Mouse (Mus musculus) kidney, postnatal 0 days (tissue): ENCODE data around the gene Slc32a1. TPM values are rescaled to one million over a fixed set of nuclear protein-coding genes. Genes with fewer than 3 reads are reported as not detected.

ENCODE experiments used
- ATAC-seq: fragments of 200-750 bp; cut with Nextera tagmentation; replicated peaks from 2 replicates; pipeline ENCODE4 v1.8.0; 2017; ENCODE audit warnings: low read depth, moderate number of reproducible peaks, moderate TSS enrichment, moderate library complexity; ENCODE audit not compliant: low FRiP score
- DNase-seq: peaks from one replicate; pipeline ENCODE4 v3.0.0-alpha.2; 2016; ENCODE audit warnings: low spot score
- H3K27ac ChIP-seq: fragments of 300-500 bp; sonication (generic); 2 replicates; pipeline ENCODE4 v1.5.1; 2014; ENCODE audit warnings: mild to moderate bottlenecking
- H3K27me3 ChIP-seq: fragments of 300-500 bp; sonication (generic); 2 replicates; pipeline ENCODE4 v1.6.1; 2014; ENCODE audit warnings: low read length, mixed read lengths; ENCODE audit not compliant: insufficient read depth
- H3K36me3 ChIP-seq: fragments of 300-500 bp; sonication (generic); 2 replicates; pipeline ENCODE4 v1.6.1; 2014; ENCODE audit warnings: low read length, mixed read lengths; ENCODE audit not compliant: insufficient read depth
- H3K4me1 ChIP-seq: fragments of 300-500 bp; sonication (generic); replicated peaks from 2 replicates; pipeline ENCODE4 v1.6.1; 2014; ENCODE audit warnings: antibody characterized with exemption, low read length, mixed read lengths; ENCODE audit not compliant: insufficient read depth
- H3K4me2 ChIP-seq: fragments of 300-500 bp; sonication (generic); 2 replicates; pipeline ENCODE4 v1.6.1; 2014; ENCODE audit warnings: mild to moderate bottlenecking, low read length, moderate library complexity, mixed read lengths
- H3K4me3 ChIP-seq: fragments of 300-500 bp; sonication (generic); replicated peaks from 2 replicates; pipeline ENCODE4 v1.5.1; 2014; ENCODE audit warnings: low read depth, low read length
- H3K9ac ChIP-seq: fragments of 300-500 bp; sonication (generic); 2 replicates; pipeline ENCODE4 v1.6.1; 2014; ENCODE audit warnings: low read depth, low read length
- H3K9me3 ChIP-seq: fragments of 300-500 bp; sonication (generic); replicated peaks from 2 replicates; pipeline ENCODE4 v1.6.1; 2016; ENCODE audit warnings: low read length, inconsistent platforms, mixed read lengths
- CTCF ChIP-seq: IDR thresholded peaks from 2 replicates; pipeline ENCODE4 v1.5.1; 2016; ENCODE audit warnings: antibody characterized with exemption, low read depth, mild to moderate bottlenecking, moderate library complexity
- WGBS: fragments of 180-500 bp; shearing (Covaris S2); extraction: QIAGEN DNeasy Blood & Tissue Kit; methylation state at CpG from one replicate; pipeline ENCODE4 v1.1.7; 2014; 5-methylcytosine and 5-hydroxymethylcytosine counted together
- polyA plus RNA-seq: library from polyadenylated mRNA; unstranded; fragments of >200 nt; fragmentation: Nextera tagmentation; extraction: Ambion mirVana; gene quantifications from 2 replicates; pipeline ENCODE4 v1.2.1, GENCODE M21; 2015

The Slc32a1 gene
- polyA plus RNA-seq, 1 experiment from 2014 or later, result not detected

GRCm38 (mm10) chr2:158584621-158585358, 25.8 kb upstream of the Slc32a1 start:
- H3K4me1 ChIP-seq, result no peaks in the 10 kb centered on the region

GRCm38 (mm10) chr2:158588524-158589271, 21.9 kb upstream of the Slc32a1 start:
- H3K4me1 ChIP-seq, result no peaks in the 10 kb centered on the region
- DNase-seq (no peak), ATAC-seq (no peak)
- H3K36me3 ChIP-seq, result no peaks in the 10 kb centered on the region
- WGBS, result 41% methylated on average over 8 of the region's 8 CpGs
- H3K4me2 ChIP-seq, result no peak overlapping the region
- 0 out of 2 replicates have a peak, but pooled peaks cover 2% of the 10 kb centered on the region for H3K27me3 ChIP-seq
- H3K27ac ChIP-seq, result no peak overlapping the region
- no peak overlapping the region for H3K9ac ChIP-seq
- H3K9me3 ChIP-seq, result no peaks in the 10 kb centered on the region
- H3K4me3 ChIP-seq, result no peak overlapping the region
- TF ChIP-seq CTCF, result no peak

More at GRCm38 (mm10) chr2:158584621-158585358, 25.8 kb upstream of the Slc32a1 start:
- Histone ChIP-seq H3K9ac (no peak overlapping the region), H3K4me2 (no peak overlapping the region), H3K27me3 (no peaks in the 10 kb centered on the region), H3K4me3 (no peak overlapping the region), H3K9me3 (no peaks in the 10 kb centered on the region), H3K36me3 (no peaks in the 10 kb centered on the region), H3K27ac (no peak overlapping the region)
- ATAC-seq (no peak), DNase-seq (peak; percentile 89)
- no peak for TF ChIP-seq CTCF
- 12% methylated on average over 12 of the region's 12 CpGs for WGBS

GRCm38 (mm10) chr2:158590495-158590894, 20.1 kb upstream of the Slc32a1 start:
- TF ChIP-seq CTCF, result no peak
- H3K27me3 ChIP-seq, result 0 out of 2 replicates have a peak, but pooled peaks cover 2% of the 10 kb centered on the region
- H3K9me3 ChIP-seq, result no peaks in the 10 kb centered on the region
- no peak overlapping the region for H3K27ac ChIP-seq
- H3K4me1 ChIP-seq, result no peaks in the 10 kb centered on the region
- ATAC-seq (no peak), DNase-seq (no peak)
- 59% methylated on average over 3 of the region's 3 CpGs for WGBS
- H3K9ac ChIP-seq, result no peak overlapping the region
- H3K36me3 ChIP-seq, result no peaks in the 10 kb centered on the region
- no peak overlapping the region for H3K4me2 ChIP-seq
- H3K4me3 ChIP-seq, result no peak overlapping the region

- Histone ChIP-seq H3K36me3 (no peaks in the 10 kb centered on the region), H3K4me1 (no peaks in the 10 kb centered on the region), H3K27ac (no peak overlapping the region), H3K27me3 (0 out of 2 replicates have a peak, but pooled peaks cover 2% of the 10 kb centered on the region), H3K4me3 (no peak overlapping the region), H3K4me2 (no peak overlapping the region), H3K9ac (no peak overlapping the region), H3K9me3 (no peaks in the 10 kb centered on the region)
- TF ChIP-seq CTCF, result no peak
- WGBS, result 26% methylated on average over 5 of the region's 5 CpGs
- ATAC-seq (no peak), DNase-seq (no peak)
Measured at GRCm38 (mm10) chr2:158591286-158591685, 19.3 kb upstream of the Slc32a1 start.

- no peak for TF ChIP-seq CTCF
- Histone ChIP-seq H3K27me3 (0 out of 2 replicates have a peak, but pooled peaks cover 2% of the 10 kb centered on the region), H3K36me3 (no peaks in the 10 kb centered on the region), H3K4me2 (no peak overlapping the region), H3K27ac (no peak overlapping the region), H3K9ac (no peak overlapping the region), H3K9me3 (no peaks in the 10 kb centered on the region), H3K4me3 (no peak overlapping the region), H3K4me1 (no peaks in the 10 kb centered on the region)
- no peak for DNase-seq
- ATAC-seq, result no peak
- 69% methylated on average over 4 of the region's 4 CpGs for WGBS
Measured at GRCm38 (mm10) chr2:158593371-158593770, 17.2 kb upstream of the Slc32a1 start.

DNA sequence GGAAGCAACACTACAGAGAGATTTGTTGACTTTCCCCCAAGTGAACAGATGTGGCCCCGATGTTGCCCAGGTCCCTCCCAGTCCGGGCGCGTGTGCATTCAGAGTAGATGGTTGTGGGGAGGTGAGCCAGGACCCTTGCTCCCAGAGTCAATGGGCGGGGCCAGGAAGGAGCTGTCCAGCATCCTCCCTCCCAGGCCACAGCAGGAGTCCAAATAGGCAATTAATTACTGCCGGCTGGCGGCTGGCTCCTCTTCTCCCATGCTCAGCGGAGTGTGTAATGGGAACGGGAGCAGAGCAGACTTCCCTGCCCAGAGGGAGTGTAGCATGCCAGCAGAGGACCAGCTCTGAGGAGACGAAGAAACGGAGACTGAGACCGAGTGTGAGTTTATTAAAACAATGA, 15.5 kb upstream of the Slc32a1 start:
- Histone ChIP-seq H3K9me3 (no peaks in the 10 kb centered on the region), H3K4me2 (peak overlapping the region; percentile 10; the same call in 1 of the 2 replicates), H3K27me3 (0 out of 2 replicates have a peak, but pooled peaks cover under 1% of the 10 kb centered on the region), H3K4me3 (no peak overlapping the region), H3K9ac (no peak overlapping the region), H3K36me3 (no peaks in the 10 kb centered on the region), H3K4me1 (no peaks in the 10 kb centered on the region), H3K27ac (no peak overlapping the region)
- DNase-seq (peak; percentile 89), ATAC-seq (peak; percentile 82)
- no peak for TF ChIP-seq CTCF
- WGBS, result 1% methylated on average over 12 of the region's 12 CpGs
